ENCODE assay signal across 13 mouse cellular contexts in genomic region chr14:31410123-31410724, GRCm38 (mm10). TPM values are rescaled to one million over a fixed set of nuclear protein-coding genes. Genes with fewer than 3 reads are reported as not detected.
DNase-seq lines count a peak whose midpoint lies in the region; ATAC-seq and TF ChIP-seq lines count a peak whose summit lies in the region.
"Had no signal": no experiment of that assay in that cellular context is flagged by ENCODE, and none has a peak within 500 bp of the region (broad histone marks: within the 10 kb centered on the region; RNA-seq: fewer than 3 reads in every experiment).

No protein-coding gene starts in this region.

- WGBS in heart, adult 2 months, result 57% methylated on average over 9 of the region's 9 CpGs
- WGBS in hindbrain, embryonic 13.5 days, result 83% methylated on average over 9 of the region's 9 CpGs

- peaks cover 56% of the 10 kb centered on the region for H3K4me1 ChIP-seq in heart, adult 2 months (ENCODE audit: control insufficient read depth, insufficient read depth, low read length)
- H3K4me1 ChIP-seq in hindbrain, embryonic 13.5 days (replicated peaks), result peaks cover 47% of the 10 kb centered on the region

- no peak overlapping the region for H3K9ac ChIP-seq in heart, adult 2 months (ENCODE audit: low read depth, low read length)
- no peak overlapping the region for H3K9ac ChIP-seq in hindbrain, embryonic 13.5 days
- H3K9ac ChIP-seq: forebrain, embryonic 12.5 days; limb, embryonic 13.5 days had no signal

- no peak for TF ChIP-seq CTCF in heart, adult 2 months (IDR thresholded peaks at IDR 0.05)
- no peak for TF ChIP-seq CTCF in layer of hippocampus, adult 2 months (conservative IDR thresholded peaks at IDR 0.05)

- no peaks in the 10 kb centered on the region for H3K9me3 ChIP-seq in hindbrain, embryonic 13.5 days
- H3K9me3 ChIP-seq: forebrain, embryonic 12.5 days; limb, embryonic 13.5 days had no signal

- no peak for TF ChIP-seq POLR2A in heart, adult 2 months (IDR thresholded peaks at IDR 0.05; ENCODE audit: insufficient read depth, low read depth, low read length)

- DNase-seq in heart, adult 2 months, result no peak
- no peak for DNase-seq in heart, adult 11 months
- DNase-seq in layer of hippocampus, adult 2 months (ENCODE audit: low spot score in 2 of 2), result no peak
- DNase-seq in layer of hippocampus, postnatal 36 days, result no peak
- DNase-seq in B cell, adult 2 months, result peak; percentile 68 to 76
- peak; percentile 67 for DNase-seq in kidney, postnatal 14 days
- no peak for DNase-seq in left cerebral cortex, adult 11 months (ENCODE audit: low spot score)
- DNase-seq: thymus, postnatal 25 days had no signal

- no peak for TF ChIP-seq EP300 in heart, adult 2 months (IDR thresholded peaks at IDR 0.05; ENCODE audit: insufficient read depth, low read depth, low read length)

- H3K27ac ChIP-seq in heart, adult 2 months, result peak overlapping the region; percentile 36
- peak overlapping the region; percentile 86 for H3K27ac ChIP-seq in layer of hippocampus, adult 2 months
- H3K27ac ChIP-seq in hindbrain, embryonic 13.5 days, result no peak overlapping the region
- H3K27ac ChIP-seq: forebrain, embryonic 12.5 days; limb, embryonic 13.5 days had no signal

- ATAC-seq in hindbrain, embryonic 13.5 days (ENCODE audit: low FRiP score), result no peak

- H3K4me2 ChIP-seq in hindbrain, embryonic 13.5 days, result no peak overlapping the region
- H3K4me2 ChIP-seq: forebrain, embryonic 12.5 days; limb, embryonic 13.5 days; midbrain, embryonic 11.5 days had no signal

- no peak overlapping the region for H3K4me3 ChIP-seq in heart, adult 2 months
- no peak overlapping the region for H3K4me3 ChIP-seq in layer of hippocampus, adult 2 months
- H3K4me3 ChIP-seq in hindbrain, embryonic 13.5 days, result no peak overlapping the region
- H3K4me3 ChIP-seq: forebrain, embryonic 12.5 days; limb, embryonic 13.5 days; myocyte had no signal

- peaks cover 22% of the 10 kb centered on the region for H3K36me3 ChIP-seq in heart, adult 2 months (ENCODE audit: control insufficient read depth, insufficient read depth, low read length)
- peaks cover 50% of the 10 kb centered on the region for H3K36me3 ChIP-seq in hindbrain, embryonic 13.5 days

- intact Hi-C loops in heart, adult 2 months (cut with DNase I), result no loop called here

- H3K27me3 ChIP-seq in heart, adult 2 months (ENCODE audit: control insufficient read depth, insufficient read depth, low read length), result no peaks in the 10 kb centered on the region
- no peaks in the 10 kb centered on the region for H3K27me3 ChIP-seq in hindbrain, embryonic 13.5 days
- H3K27me3 ChIP-seq: forebrain, embryonic 12.5 days; limb, embryonic 13.5 days had no signal

- H3K79me2 ChIP-seq in heart, adult 2 months (replicated peaks; ENCODE audit: control insufficient read depth, insufficient read depth, low read length), result no peaks in the 10 kb centered on the region

RNA-seq across cellular contexts. Expression of gene Sh3bp5, which starts 25.7 kb away (rescaled TPM):
- 10 to 100 TPM; 51.0 to 58.3 TPM for total RNA-seq in heart, adult 2 months (2021)
- polyA plus RNA-seq in heart, adult 2 months (2012; rRNA removed), result 27.0 and 37.1 TPM in 2 replicates
- total RNA-seq in layer of hippocampus, adult 2 months (2021), result 100 to 1,000 TPM; 147 to 158 TPM
- total RNA-seq in layer of hippocampus, postnatal 36 days (2021), result 100 to 1,000 TPM; 157 to 168 TPM
- 140 and 142 TPM in 2 replicates for polyA plus RNA-seq in hindbrain, embryonic 13.5 days (2015; fragmentation: Nextera tagmentation; extraction: Ambion mirVana)

Comparison
In these comparisons a context has a peak if more than half of its experiments do, and no peak if none do; other contexts are left out.
1. DNase-seq: peak in B cell, adult 2 months (2 of 2) and kidney, postnatal 14 days (single experiment); none in heart, adult 2 months (0 of 2), heart, adult 11 months (single experiment), layer of hippocampus, adult 2 months (0 of 2), layer of hippocampus, postnatal 36 days (0 of 2) and left cerebral cortex, adult 11 months (single experiment).